Mouse (Mus musculus): ENCODE measurements at regions not wholly inside any gene's neighbourhood (a gene's known extent, or its start where the extent isn't known, plus 50 kb on each side); places are given as distances from the start of the nearest gene placed in this dataset.

DNA sequence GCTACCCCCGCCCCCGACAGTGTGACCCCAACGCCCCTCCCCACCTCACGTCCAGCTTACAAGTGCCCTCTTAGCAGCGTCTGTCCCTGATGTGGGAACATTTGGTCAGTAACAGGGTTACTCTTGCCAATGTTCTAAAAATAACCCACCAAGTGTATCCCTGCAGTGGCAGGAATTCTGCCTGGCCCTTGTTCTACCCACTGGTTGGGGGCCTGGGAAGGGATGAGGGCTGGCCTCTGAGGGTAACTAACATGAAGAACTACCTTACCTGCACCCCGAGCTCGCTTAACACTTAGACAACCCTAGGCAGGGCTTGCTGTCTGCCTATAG is 56.9 kb upstream of the Casz1 start:
- no peak for DNase-seq (ENCODE audit: low read depth, low spot score)
- TF ChIP-seq RCOR1 (IDR thresholded peaks at IDR 0.05; ENCODE audit: low read depth, low read length), result no peak
- Histone ChIP-seq H3K36me3 (ENCODE audit: control insufficient read depth in 1 of 2, insufficient read depth in 2 of 2, low read length in 2 of 2) (no peaks in the 10 kb centered on the region), H3K9me3 (replicated peaks; ENCODE audit: insufficient read depth, low read length) (no peaks in the 10 kb centered on the region), H3K4me1 (ENCODE audit: control insufficient read depth in 1 of 2, insufficient read depth in 2 of 2, low read length in 2 of 2) (peaks cover 0 to 8% of the 10 kb centered on the region in 2 experiments; a peak in 1 of 4 replicates), H3K9ac (ENCODE audit: control insufficient read depth, low read depth, low read length, poor library complexity, severe bottlenecking) (no peak overlapping the region), H3K27ac (ENCODE audit: control insufficient read depth, low read depth, low read length) (no peak overlapping the region), H3K79me2 (ENCODE audit: control insufficient read depth, insufficient read depth, low read length, poor library complexity) (no peaks in the 10 kb centered on the region; the same call in 1 of the 2 replicates), H3K4me3 (ENCODE audit: control insufficient read depth in 1 of 2, insufficient read depth in 1 of 2, low read depth in 2 of 2, low read length in 2 of 2) (no peak overlapping the region), H3K27me3 (ENCODE audit: control insufficient read depth in 1 of 2, insufficient read depth in 2 of 2, low read length in 2 of 2) (no peaks in the 10 kb centered on the region)

GRCm38 (mm10) chr4:148750030-148750429 is 54.2 kb upstream of the Casz1 start:
- H3K27me3 ChIP-seq (ENCODE audit: control insufficient read depth in 1 of 2, insufficient read depth in 2 of 2, low read length in 2 of 2), result no peaks in the 10 kb centered on the region
- H3K4me1 ChIP-seq (ENCODE audit: control insufficient read depth in 1 of 2, insufficient read depth in 2 of 2, low read length in 2 of 2), result no peaks in the 10 kb centered on the region
- TF ChIP-seq POLR2AphosphoS5 (IDR thresholded peaks at IDR 0.05; ENCODE audit: borderline replicate concordance, low read depth, low read length) (no peak), MAFK (IDR thresholded peaks at IDR 0.05; ENCODE audit: borderline replicate concordance, low read depth, low read length) (no peak), CTCF (IDR thresholded peaks at IDR 0.05 in 2 of 3, conservative IDR thresholded peaks at IDR 0.05 in 1 of 3; ENCODE audit: control insufficient read depth in 1 of 3, insufficient read depth in 1 of 3, low read depth in 2 of 3, low read length in 3 of 3, poor library complexity in 1 of 3, severe bottlenecking in 1 of 3) (no peak), TBP (IDR thresholded peaks at IDR 0.05; ENCODE audit: low read depth, low read length) (no peak), POLR2A (IDR thresholded peaks at IDR 0.05; ENCODE audit: control insufficient read depth in 1 of 2, insufficient read depth in 1 of 2, low read depth in 1 of 2, low read length in 2 of 2, poor library complexity in 1 of 2) (no peak), RCOR1 (IDR thresholded peaks at IDR 0.05; ENCODE audit: low read depth, low read length) (no peak), POLR2AphosphoS2 (IDR thresholded peaks at IDR 0.05; ENCODE audit: low read length) (no peak), GABPA (IDR thresholded peaks at IDR 0.05; ENCODE audit: low read depth, low read length) (no peak), SMC3 (IDR thresholded peaks at IDR 0.05; ENCODE audit: low read depth, low read length) (no peak), TAL1 (IDR thresholded peaks at IDR 0.05; ENCODE audit: low read length) (no peak), MEF2A (IDR thresholded peaks at IDR 0.05; ENCODE audit: extremely low read depth, insufficient replicate concordance, low read depth, low read length, poor library complexity, severe bottlenecking) (no peak), ZKSCAN1 (IDR thresholded peaks at IDR 0.05; ENCODE audit: low read depth, low read length) (no peak), ZC3H11A (IDR thresholded peaks at IDR 0.05; ENCODE audit: low read depth, low read length) (no peak), MXI1 (IDR thresholded peaks at IDR 0.05; ENCODE audit: low read depth, low read length) (no peak), GATA1 (IDR thresholded peaks at IDR 0.05; ENCODE audit: low read depth, low read length) (no peak), ZMIZ1 (IDR thresholded peaks at IDR 0.05; ENCODE audit: low read depth, low read length) (no peak), HCFC1 (IDR thresholded peaks at IDR 0.05; ENCODE audit: low read depth, low read length) (no peak), CHD2 (IDR thresholded peaks at IDR 0.05; ENCODE audit: low read length) (no peak), ZNF384 (IDR thresholded peaks at IDR 0.05; ENCODE audit: low read depth, low read length) (no peak)
- DNase-seq (ENCODE audit: low read depth, low spot score), result no peak
- no peaks in the 10 kb centered on the region for H3K79me2 ChIP-seq (ENCODE audit: control insufficient read depth, insufficient read depth, low read length, poor library complexity)
- H3K9ac ChIP-seq (ENCODE audit: control insufficient read depth, low read depth, low read length, poor library complexity, severe bottlenecking), result no peak overlapping the region
- H3K27ac ChIP-seq (ENCODE audit: control insufficient read depth, low read depth, low read length), result no peak overlapping the region
- H3K4me3 ChIP-seq (ENCODE audit: control insufficient read depth in 1 of 2, insufficient read depth in 1 of 2, low read depth in 2 of 2, low read length in 2 of 2), result no peak overlapping the region
- no peaks in the 10 kb centered on the region for H3K9me3 ChIP-seq (replicated peaks; ENCODE audit: insufficient read depth, low read length)
- H3K36me3 ChIP-seq (ENCODE audit: control insufficient read depth in 1 of 2, insufficient read depth in 2 of 2, low read length in 2 of 2), result no peaks in the 10 kb centered on the region

All from MEL (cell line).